Mouse (Mus musculus): ENCODE data around the gene Ripply2. TPM values are rescaled to one million over a fixed set of nuclear protein-coding genes. Genes with fewer than 3 reads are reported as not detected.

The Ripply2 gene
- total and polyA plus RNA-seq, 3 experiments: not detected

- no peak for DNase-seq
- Histone ChIP-seq H3K27me3 (ENCODE audit: control insufficient read depth, insufficient read depth, low read length) (no peaks in the 10 kb centered on the region), H3K9ac (ENCODE audit: low read depth, low read length) (no peak overlapping the region), H3K79me2 (replicated peaks; ENCODE audit: control insufficient read depth, insufficient read depth, low read length) (no peaks in the 10 kb centered on the region), H3K27ac (no peak overlapping the region), H3K4me1 (ENCODE audit: control insufficient read depth, insufficient read depth, low read length) (no peaks in the 10 kb centered on the region), H3K4me3 (no peak overlapping the region), H3K36me3 (ENCODE audit: control insufficient read depth, insufficient read depth, low read length) (peaks cover 1% of the 10 kb centered on the region; the same call in 1 of the 2 replicates)
- 57% methylated on average over 2 of the region's 2 CpGs for WGBS
- intact Hi-C loops (cut with DNase I): no loop called here
- TF ChIP-seq CTCF (IDR thresholded peaks at IDR 0.05) (no peak), POLR2A (IDR thresholded peaks at IDR 0.05; ENCODE audit: insufficient read depth, low read depth, low read length) (no peak), EP300 (IDR thresholded peaks at IDR 0.05; ENCODE audit: insufficient read depth, low read depth, low read length) (no peak)
Observed at GRCm38 (mm10) chr9:86980942-86981341, 34.4 kb upstream of the Ripply2 start.

GRCm38 (mm10) chr9:86981551-86981950 lies 33.8 kb upstream of the Ripply2 start:
- 24% methylated on average over 10 of the region's 10 CpGs for WGBS
- H3K9ac ChIP-seq (ENCODE audit: low read depth, low read length): no peak overlapping the region

GRCm38 (mm10) chr9:86984583-86984982 lies 30.8 kb upstream of the Ripply2 start:
- H3K27ac ChIP-seq: no peak overlapping the region
- no peak for TF ChIP-seq EP300 (IDR thresholded peaks at IDR 0.05; ENCODE audit: insufficient read depth, low read depth, low read length)
- no peak for TF ChIP-seq CTCF (IDR thresholded peaks at IDR 0.05)
- TF ChIP-seq POLR2A (IDR thresholded peaks at IDR 0.05; ENCODE audit: insufficient read depth, low read depth, low read length): no peak
- H3K79me2 ChIP-seq (replicated peaks; ENCODE audit: control insufficient read depth, insufficient read depth, low read length): no peaks in the 10 kb centered on the region
- intact Hi-C loops (cut with DNase I): no loop called here
- H3K4me3 ChIP-seq: no peak overlapping the region
- no peaks in the 10 kb centered on the region for H3K36me3 ChIP-seq (ENCODE audit: control insufficient read depth, insufficient read depth, low read length)
- no peak for DNase-seq
- H3K4me1 ChIP-seq (ENCODE audit: control insufficient read depth, insufficient read depth, low read length): no peaks in the 10 kb centered on the region
- no peak overlapping the region for H3K9ac ChIP-seq (ENCODE audit: low read depth, low read length)
- H3K27me3 ChIP-seq (ENCODE audit: control insufficient read depth, insufficient read depth, low read length): no peaks in the 10 kb centered on the region
- WGBS: 64% methylated on average over 3 of the region's 3 CpGs

More at GRCm38 (mm10) chr9:86981551-86981950, 33.8 kb upstream of the Ripply2 start:
- no peaks in the 10 kb centered on the region for H3K79me2 ChIP-seq (replicated peaks; ENCODE audit: control insufficient read depth, insufficient read depth, low read length)
- H3K27ac ChIP-seq: no peak overlapping the region
- intact Hi-C loops (cut with DNase I): no loop called here
- H3K36me3 ChIP-seq (ENCODE audit: control insufficient read depth, insufficient read depth, low read length): peaks cover 1% of the 10 kb centered on the region; the same call in 1 of the 2 replicates
- H3K4me3 ChIP-seq: no peak overlapping the region
- H3K4me1 ChIP-seq (ENCODE audit: control insufficient read depth, insufficient read depth, low read length): no peaks in the 10 kb centered on the region
- no peak for DNase-seq
- TF ChIP-seq CTCF (IDR thresholded peaks at IDR 0.05) (no peak), POLR2A (IDR thresholded peaks at IDR 0.05; ENCODE audit: insufficient read depth, low read depth, low read length) (no peak), EP300 (IDR thresholded peaks at IDR 0.05; ENCODE audit: insufficient read depth, low read depth, low read length) (no peak)
- no peaks in the 10 kb centered on the region for H3K27me3 ChIP-seq (ENCODE audit: control insufficient read depth, insufficient read depth, low read length)

- H3K27ac ChIP-seq: no peak overlapping the region
- H3K79me2 ChIP-seq (replicated peaks; ENCODE audit: control insufficient read depth, insufficient read depth, low read length): no peaks in the 10 kb centered on the region
- 69% methylated on average over 6 of the region's 6 CpGs for WGBS
- no peaks in the 10 kb centered on the region for H3K36me3 ChIP-seq (ENCODE audit: control insufficient read depth, insufficient read depth, low read length)
- H3K27me3 ChIP-seq (ENCODE audit: control insufficient read depth, insufficient read depth, low read length): no peaks in the 10 kb centered on the region
- no peaks in the 10 kb centered on the region for H3K4me1 ChIP-seq (ENCODE audit: control insufficient read depth, insufficient read depth, low read length)
- intact Hi-C loops (cut with DNase I): no loop called here
- no peak overlapping the region for H3K9ac ChIP-seq (ENCODE audit: low read depth, low read length)
- no peak for TF ChIP-seq POLR2A (IDR thresholded peaks at IDR 0.05; ENCODE audit: insufficient read depth, low read depth, low read length)
- no peak for TF ChIP-seq EP300 (IDR thresholded peaks at IDR 0.05; ENCODE audit: insufficient read depth, low read depth, low read length)
- TF ChIP-seq CTCF (IDR thresholded peaks at IDR 0.05): no peak
- H3K4me3 ChIP-seq: no peak overlapping the region
- DNase-seq: no peak
Observed at GRCm38 (mm10) chr9:86985105-86985504, 30.2 kb upstream of the Ripply2 start.

GRCm38 (mm10) chr9:86986703-86987296 lies 28.5 kb upstream of the Ripply2 start:
- WGBS: 68% methylated on average over 7 of the region's 7 CpGs
- TF ChIP-seq POLR2A (IDR thresholded peaks at IDR 0.05; ENCODE audit: insufficient read depth, low read depth, low read length) (no peak), CTCF (IDR thresholded peaks at IDR 0.05) (no peak), EP300 (IDR thresholded peaks at IDR 0.05; ENCODE audit: insufficient read depth, low read depth, low read length) (no peak)
- no peak overlapping the region for H3K9ac ChIP-seq (ENCODE audit: low read depth, low read length)

GRCm38 (mm10) chr9:86989822-86990221 lies 25.5 kb upstream of the Ripply2 start:
- DNase-seq: no peak
- no peaks in the 10 kb centered on the region for H3K36me3 ChIP-seq (ENCODE audit: control insufficient read depth, insufficient read depth, low read length)
- no peak overlapping the region for H3K27ac ChIP-seq
- H3K27me3 ChIP-seq (ENCODE audit: control insufficient read depth, insufficient read depth, low read length): no peaks in the 10 kb centered on the region
- no peak overlapping the region for H3K4me3 ChIP-seq
- no peaks in the 10 kb centered on the region for H3K79me2 ChIP-seq (replicated peaks; ENCODE audit: control insufficient read depth, insufficient read depth, low read length)
- no peaks in the 10 kb centered on the region for H3K4me1 ChIP-seq (ENCODE audit: control insufficient read depth, insufficient read depth, low read length)
- TF ChIP-seq CTCF (IDR thresholded peaks at IDR 0.05): no peak
- no peak for TF ChIP-seq POLR2A (IDR thresholded peaks at IDR 0.05; ENCODE audit: insufficient read depth, low read depth, low read length)
- no peak for TF ChIP-seq EP300 (IDR thresholded peaks at IDR 0.05; ENCODE audit: insufficient read depth, low read depth, low read length)
- intact Hi-C loops (cut with DNase I): no loop called here
- H3K9ac ChIP-seq (ENCODE audit: low read depth, low read length): no peak overlapping the region

More at GRCm38 (mm10) chr9:86986703-86987296, 28.5 kb upstream of the Ripply2 start:
- Histone ChIP-seq H3K79me2 (replicated peaks; ENCODE audit: control insufficient read depth, insufficient read depth, low read length) (no peaks in the 10 kb centered on the region), H3K4me1 (ENCODE audit: control insufficient read depth, insufficient read depth, low read length) (no peaks in the 10 kb centered on the region), H3K36me3 (ENCODE audit: control insufficient read depth, insufficient read depth, low read length) (no peaks in the 10 kb centered on the region), H3K4me3 (no peak overlapping the region), H3K27me3 (ENCODE audit: control insufficient read depth, insufficient read depth, low read length) (no peaks in the 10 kb centered on the region), H3K27ac (no peak overlapping the region)
- intact Hi-C loops (cut with DNase I): no loop called here
- DNase-seq: no peak
